Mouse (Mus musculus) intestine, embryonic 15.5 days (tissue): ENCODE measurements around the gene Il10. TPM values are rescaled to one million over a fixed set of nuclear protein-coding genes. Genes with fewer than 3 reads are reported as not detected.

Experiments used
- ATAC-seq: fragments of 200-750 bp; cut with Nextera tagmentation; 2 replicates; pipeline ENCODE4 v1.8.0; 2017; ENCODE audit warnings: moderate TSS enrichment, moderate library complexity
- H3K27ac ChIP-seq: fragments of 300-500 bp; sonication (generic); 2 replicates; pipeline ENCODE4 v1.5.1; 2015; ENCODE audit warnings: mild to moderate bottlenecking, inconsistent platforms
- H3K27me3 ChIP-seq: fragments of 300-500 bp; sonication (generic); replicated peaks from 2 replicates; pipeline ENCODE4 v1.6.1; 2015; ENCODE audit warnings: inconsistent platforms
- H3K36me3 ChIP-seq: fragments of 300-500 bp; sonication (generic); 2 replicates; pipeline ENCODE4 v1.6.1; 2015; ENCODE audit warnings: inconsistent platforms
- H3K4me1 ChIP-seq: fragments of 300-500 bp; sonication (generic); replicated peaks from 2 replicates; pipeline ENCODE4 v1.6.1; 2015; ENCODE audit warnings: inconsistent platforms
- H3K4me2 ChIP-seq: fragments of 300-500 bp; sonication (generic); replicated peaks from 2 replicates; pipeline ENCODE4 v1.6.1; 2015; ENCODE audit warnings: mild to moderate bottlenecking, inconsistent platforms
- H3K4me3 ChIP-seq: fragments of 300-500 bp; sonication (generic); replicated peaks from 2 replicates; pipeline ENCODE4 v1.5.1; 2015; ENCODE audit warnings: inconsistent platforms
- H3K9ac ChIP-seq: fragments of 300-500 bp; sonication (generic); 2 replicates; pipeline ENCODE4 v1.6.1; 2015; ENCODE audit warnings: inconsistent platforms
- H3K9me3 ChIP-seq: fragments of 300-500 bp; sonication (generic); 2 replicates; pipeline ENCODE4 v1.6.1; 2016; ENCODE audit warnings: inconsistent platforms
- WGBS: fragments of 180-500 bp; shearing (Covaris S2); methylation state at CpG from one replicate; pipeline ENCODE4 v1.1.7; 2015; 5-methylcytosine and 5-hydroxymethylcytosine counted together
- polyA plus RNA-seq: library from polyadenylated mRNA; unstranded; fragments of >200 nt; fragmentation: Nextera tagmentation; extraction: Ambion mirVana; gene quantifications from 2 replicates; pipeline ENCODE4 v1.2.1, GENCODE M21; 2015

Gene Il10
- not detected in 2 replicates for polyA plus RNA-seq

DNA sequence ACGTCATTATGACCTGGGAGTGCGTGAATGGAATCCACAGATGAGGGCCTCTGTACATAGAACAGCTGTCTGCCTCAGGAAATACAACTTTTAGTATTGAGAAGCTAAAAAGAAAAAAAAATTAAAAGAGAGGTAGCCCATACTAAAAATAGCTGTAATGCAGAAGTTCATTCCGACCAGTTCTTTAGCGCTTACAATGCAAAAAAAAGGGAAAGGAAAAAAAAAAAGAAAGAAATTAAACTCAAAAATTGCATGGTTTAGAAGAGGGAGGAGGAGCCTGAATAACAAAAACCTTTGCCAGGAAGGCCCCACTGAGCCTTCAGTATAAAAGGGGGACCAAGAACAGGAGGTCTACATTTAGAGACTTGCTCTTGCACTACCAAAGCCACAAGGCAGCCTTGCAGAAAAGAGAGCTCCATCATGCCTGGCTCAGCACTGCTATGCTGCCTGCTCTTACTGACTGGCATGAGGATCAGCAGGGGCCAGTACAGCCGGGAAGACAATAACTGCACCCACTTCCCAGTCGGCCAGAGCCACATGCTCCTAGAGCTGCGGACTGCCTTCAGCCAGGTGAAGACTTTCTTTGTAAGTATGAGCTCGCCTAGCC, at the start of gene Il10:
Gene Il10 (plus strand): TSS at position 354 of the 607 bp plus-strand sequence.
- ATAC-seq: no peak
- Histone ChIP-seq H3K9me3 (no peaks in the 10 kb centered on the region), H3K27me3 (no peaks in the 10 kb centered on the region), H3K4me1 (no peaks in the 10 kb centered on the region), H3K9ac (no peak within 1 kb of the TSS), H3K4me3 (no peak within 1 kb of the TSS), H3K36me3 (no peaks in the 10 kb centered on the region), H3K27ac (no peak within 1 kb of the TSS), H3K4me2 (no peak within 1 kb of the TSS)
- whole genome bisulfite sequencing: 72% methylated on average over 8 of the region's 8 CpGs

DNA sequence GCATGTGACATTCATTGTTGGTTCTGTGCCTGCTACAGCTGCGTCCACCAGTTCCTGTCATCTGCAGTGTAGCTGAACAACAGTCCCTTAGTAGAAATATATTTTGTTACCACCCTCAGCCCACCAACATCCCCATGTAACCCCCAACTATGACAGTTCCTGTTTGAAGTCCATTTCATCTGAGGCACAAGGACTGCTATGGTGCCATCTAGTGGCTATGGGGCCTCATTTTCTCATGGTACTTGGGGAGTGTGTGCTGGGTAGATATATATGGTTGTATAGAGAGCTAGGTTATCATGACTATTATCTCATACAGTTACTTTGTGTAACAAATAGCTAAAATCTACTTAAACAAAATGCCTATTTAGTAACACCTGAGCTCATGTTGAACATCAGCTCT, 40.2 kb upstream of the Il10 start:
- no peaks in the 10 kb centered on the region for H3K4me1 ChIP-seq
- H3K27ac ChIP-seq: no peak overlapping the region
- H3K27me3 ChIP-seq: no peaks in the 10 kb centered on the region
- no peak overlapping the region for H3K4me2 ChIP-seq
- no peaks in the 10 kb centered on the region for H3K36me3 ChIP-seq
- no peak overlapping the region for H3K9ac ChIP-seq
- ATAC-seq: peak; percentile 51; the same call in 1 of the 2 replicates
- H3K9me3 ChIP-seq: no peaks in the 10 kb centered on the region
- no peak overlapping the region for H3K4me3 ChIP-seq
- WGBS: 56% methylated on average over 1 of the region's 1 CpGs

DNA sequence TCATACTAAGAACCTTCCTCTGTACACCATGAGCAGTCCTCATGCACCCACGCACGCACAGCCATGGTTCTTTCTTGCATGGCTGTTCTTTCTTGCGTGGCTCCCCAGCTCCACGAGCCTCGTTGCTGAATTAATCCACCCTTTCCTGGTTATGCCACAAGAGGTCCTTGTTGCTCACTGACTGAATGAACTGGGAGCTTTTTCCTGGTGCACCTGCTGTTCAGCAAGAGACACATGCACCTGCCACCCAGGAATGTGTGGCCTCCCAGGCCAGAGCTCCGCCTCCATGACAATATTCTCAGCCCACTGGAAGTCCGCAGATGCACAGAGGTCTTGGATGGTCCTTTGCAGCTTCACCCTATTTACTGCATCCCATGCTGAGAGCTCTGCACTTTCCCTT, 35.2 kb upstream of the Il10 start:
- 54% methylated on average over 7 of the region's 7 CpGs for WGBS
- peak; percentile 63 for ATAC-seq
- Histone ChIP-seq H3K9ac (no peak overlapping the region), H3K9me3 (no peaks in the 10 kb centered on the region), H3K27ac (no peak overlapping the region), H3K4me2 (no peak overlapping the region), H3K36me3 (no peaks in the 10 kb centered on the region), H3K4me1 (no peaks in the 10 kb centered on the region), H3K4me3 (no peak overlapping the region), H3K27me3 (no peaks in the 10 kb centered on the region)

DNA sequence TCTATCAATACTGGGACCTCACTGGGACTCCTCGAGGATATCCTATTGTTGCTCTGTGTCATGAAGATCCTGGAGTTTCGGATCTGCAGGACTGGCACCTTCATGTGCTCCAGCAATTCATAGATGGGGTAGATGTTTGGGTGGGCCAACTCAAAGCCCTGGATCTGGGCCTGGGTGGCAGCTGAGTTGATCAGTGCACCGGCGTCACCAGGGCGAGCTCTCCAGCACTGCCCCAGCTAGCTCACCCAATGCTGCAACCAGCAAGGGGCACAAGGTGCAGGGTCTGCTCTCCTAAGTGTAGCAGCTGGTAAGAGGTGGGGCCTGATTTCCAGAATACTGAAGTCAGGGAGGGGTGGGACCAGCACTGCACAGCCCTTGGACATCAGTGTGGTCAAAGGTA, 32.6 kb upstream of the Il10 start:
- H3K4me1 ChIP-seq: no peaks in the 10 kb centered on the region
- 89% methylated on average over 5 of the region's 5 CpGs for WGBS
- no peak overlapping the region for H3K9ac ChIP-seq
- no peak overlapping the region for H3K4me2 ChIP-seq
- ATAC-seq: no peak
- no peak overlapping the region for H3K4me3 ChIP-seq
- no peaks in the 10 kb centered on the region for H3K9me3 ChIP-seq
- H3K27me3 ChIP-seq: no peaks in the 10 kb centered on the region
- H3K36me3 ChIP-seq: no peaks in the 10 kb centered on the region
- H3K27ac ChIP-seq: no peak overlapping the region

DNA sequence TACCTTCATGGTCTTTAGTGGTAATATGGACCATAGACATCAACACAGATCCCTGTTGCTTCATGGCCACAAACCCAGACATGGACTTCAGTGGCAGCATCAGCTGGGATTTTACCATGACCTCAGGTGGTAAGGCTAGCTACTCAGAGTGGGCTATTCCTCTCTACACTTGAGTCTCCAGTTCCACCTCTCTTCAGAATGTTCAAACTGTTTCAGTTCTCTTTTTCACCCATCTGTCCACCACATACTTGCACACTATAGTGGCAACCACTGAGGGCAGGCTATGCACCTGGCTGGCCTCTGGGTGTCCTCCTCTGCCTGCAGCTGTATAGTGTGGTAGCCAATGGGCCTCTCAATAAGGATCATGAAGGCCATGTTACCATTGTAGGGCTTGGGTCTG, 32.2 kb upstream of the Il10 start:
- Histone ChIP-seq H3K9ac (no peak overlapping the region), H3K27me3 (no peaks in the 10 kb centered on the region), H3K36me3 (no peaks in the 10 kb centered on the region), H3K4me2 (no peak overlapping the region), H3K4me3 (no peak overlapping the region), H3K9me3 (no peaks in the 10 kb centered on the region), H3K4me1 (no peaks in the 10 kb centered on the region), H3K27ac (no peak overlapping the region)
- no peak for ATAC-seq

DNA sequence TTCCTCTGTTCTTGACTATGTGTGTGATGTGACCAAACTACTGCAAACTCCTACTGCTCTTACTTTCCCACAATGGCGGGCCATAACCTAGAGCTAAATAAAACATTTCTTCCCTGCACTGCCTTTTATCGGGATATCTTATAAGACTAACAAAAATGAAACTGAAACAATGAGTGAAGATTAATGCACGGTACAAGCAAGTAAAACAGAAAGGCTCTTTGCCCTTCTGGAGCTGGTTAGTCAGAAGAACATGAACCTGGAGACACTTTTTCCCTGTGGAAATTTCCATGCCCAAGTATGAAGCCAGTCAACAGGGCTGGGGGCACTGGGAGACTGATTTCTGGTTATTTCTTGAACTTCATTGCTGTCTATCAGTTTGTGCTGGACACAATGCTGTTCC, 30.3 kb upstream of the Il10 start:
- Histone ChIP-seq H3K36me3 (no peaks in the 10 kb centered on the region), H3K4me2 (no peak overlapping the region), H3K27me3 (no peaks in the 10 kb centered on the region), H3K9ac (no peak overlapping the region), H3K27ac (no peak overlapping the region), H3K9me3 (no peaks in the 10 kb centered on the region), H3K4me1 (no peaks in the 10 kb centered on the region), H3K4me3 (no peak overlapping the region)
- ATAC-seq: no peak
- 73% methylated on average over 3 of the region's 3 CpGs for WGBS

GRCm38 (mm10) chr1:130990448-130990847, 29.2 kb upstream of the Il10 start:
- no peaks in the 10 kb centered on the region for H3K9me3 ChIP-seq
- no peak overlapping the region for H3K4me3 ChIP-seq
- 93% methylated on average over 1 of the region's 1 CpGs for WGBS
- no peak overlapping the region for H3K27ac ChIP-seq
- no peaks in the 10 kb centered on the region for H3K36me3 ChIP-seq
- no peak overlapping the region for H3K9ac ChIP-seq
- ATAC-seq: no peak
- no peaks in the 10 kb centered on the region for H3K27me3 ChIP-seq
- H3K4me2 ChIP-seq: no peak overlapping the region
- H3K4me1 ChIP-seq: no peaks in the 10 kb centered on the region

DNA sequence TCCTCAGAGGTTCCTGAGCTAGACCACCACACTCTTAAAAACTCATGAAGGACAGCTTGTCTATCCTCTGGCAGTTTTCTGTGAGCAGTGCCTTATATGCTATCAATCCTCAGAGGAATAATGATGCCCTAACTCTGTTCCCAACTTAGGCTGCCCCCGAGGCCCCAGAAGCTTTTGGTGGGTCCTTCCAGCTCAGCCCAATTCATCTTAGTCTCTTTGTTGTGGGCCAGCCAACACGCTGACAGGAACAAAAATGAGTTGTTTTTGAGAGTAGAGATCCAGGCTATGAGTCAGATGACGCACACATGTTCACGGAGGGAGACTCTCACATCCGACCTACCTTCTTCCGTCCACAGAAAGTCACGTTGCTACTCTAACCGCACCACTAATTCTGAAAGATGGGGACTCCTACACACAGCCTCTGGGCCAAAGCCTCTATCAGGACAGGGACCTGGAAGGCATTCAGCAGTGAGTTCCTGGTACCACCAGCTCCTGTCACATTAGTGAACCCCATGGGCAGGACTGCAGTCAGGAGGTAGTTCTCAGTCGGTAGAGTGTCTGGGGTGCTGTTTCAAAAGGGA, 26.0 kb upstream of the Il10 start:
- H3K9me3 ChIP-seq: no peaks in the 10 kb centered on the region
- H3K36me3 ChIP-seq: no peaks in the 10 kb centered on the region
- ATAC-seq: no peak
- no peaks in the 10 kb centered on the region for H3K27me3 ChIP-seq
- H3K4me2 ChIP-seq: no peak overlapping the region
- no peak overlapping the region for H3K9ac ChIP-seq
- H3K4me1 ChIP-seq: no peaks in the 10 kb centered on the region
- H3K27ac ChIP-seq: no peak overlapping the region
- 80% methylated on average over 9 of the region's 9 CpGs for WGBS
- H3K4me3 ChIP-seq: no peak overlapping the region

DNA sequence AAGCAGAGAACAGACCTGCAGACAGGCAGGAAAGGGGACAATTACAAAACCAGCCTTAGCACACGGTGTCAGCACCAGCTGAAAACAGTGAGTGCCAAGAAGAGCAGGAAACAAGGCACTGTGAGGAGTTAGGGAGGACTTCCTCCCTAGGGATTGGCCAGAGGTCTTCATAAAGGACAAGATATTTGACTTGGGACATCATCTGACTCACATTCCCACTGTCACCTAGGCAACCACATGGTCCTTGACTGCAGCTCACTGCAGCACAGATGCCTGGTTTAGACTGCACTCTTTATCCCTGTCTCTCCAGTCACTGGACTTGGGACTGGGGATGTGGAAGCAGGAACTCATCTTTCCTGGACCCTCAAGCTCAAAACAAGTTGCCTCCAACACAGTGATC, 24.1 kb upstream of the Il10 start:
- ATAC-seq: no peak
- WGBS: 29% methylated on average over 1 of the region's 1 CpGs
- Histone ChIP-seq H3K27me3 (no peaks in the 10 kb centered on the region), H3K4me1 (no peaks in the 10 kb centered on the region), H3K36me3 (no peaks in the 10 kb centered on the region), H3K9me3 (no peaks in the 10 kb centered on the region), H3K9ac (no peak overlapping the region), H3K4me3 (no peak overlapping the region), H3K4me2 (no peak overlapping the region), H3K27ac (no peak overlapping the region)

DNA sequence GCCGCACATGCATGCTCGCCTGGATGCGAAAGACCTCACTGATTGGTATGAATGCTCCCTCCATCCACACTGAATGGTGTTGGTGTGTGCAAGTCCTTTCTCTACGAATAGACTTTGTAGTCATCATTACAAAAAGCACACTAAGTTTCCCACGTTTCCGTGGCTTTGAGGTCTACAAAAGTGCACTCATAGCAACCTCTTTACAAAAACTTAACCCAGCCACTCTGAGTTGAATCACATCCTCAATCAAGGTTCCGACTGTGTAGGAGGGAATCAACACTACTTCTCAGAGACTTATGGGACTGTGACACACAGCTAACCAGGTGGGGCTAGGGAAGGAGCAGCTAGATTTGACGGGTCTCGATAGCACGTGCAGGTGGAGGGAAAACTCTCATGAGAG, 23.3 kb upstream of the Il10 start:
- Histone ChIP-seq H3K4me2 (no peak overlapping the region), H3K27ac (no peak overlapping the region), H3K9me3 (no peaks in the 10 kb centered on the region), H3K4me3 (no peak overlapping the region), H3K9ac (no peak overlapping the region), H3K36me3 (no peaks in the 10 kb centered on the region), H3K27me3 (no peaks in the 10 kb centered on the region), H3K4me1 (no peaks in the 10 kb centered on the region)
- WGBS: 91% methylated on average over 10 of the region's 10 CpGs
- no peak for ATAC-seq

GRCm38 (mm10) chr1:130997441-130997840, 22.2 kb upstream of the Il10 start:
- H3K9ac ChIP-seq: no peak overlapping the region
- no peak overlapping the region for H3K4me2 ChIP-seq
- no peaks in the 10 kb centered on the region for H3K9me3 ChIP-seq
- no peak for ATAC-seq
- H3K4me1 ChIP-seq: no peaks in the 10 kb centered on the region
- no peak overlapping the region for H3K4me3 ChIP-seq
- no peak overlapping the region for H3K27ac ChIP-seq
- WGBS: 90% methylated on average over 4 of the region's 4 CpGs
- no peaks in the 10 kb centered on the region for H3K36me3 ChIP-seq
- H3K27me3 ChIP-seq: no peaks in the 10 kb centered on the region

- Histone ChIP-seq H3K4me2 (no peak overlapping the region), H3K9ac (no peak overlapping the region), H3K4me1 (no peaks in the 10 kb centered on the region), H3K36me3 (no peaks in the 10 kb centered on the region), H3K9me3 (no peaks in the 10 kb centered on the region), H3K4me3 (no peak overlapping the region), H3K27ac (no peak overlapping the region), H3K27me3 (no peaks in the 10 kb centered on the region)
- 92% methylated on average over 10 of the region's 10 CpGs for WGBS
- no peak for ATAC-seq
Observed at GRCm38 (mm10) chr1:130998321-130998720, 21.3 kb upstream of the Il10 start.

DNA sequence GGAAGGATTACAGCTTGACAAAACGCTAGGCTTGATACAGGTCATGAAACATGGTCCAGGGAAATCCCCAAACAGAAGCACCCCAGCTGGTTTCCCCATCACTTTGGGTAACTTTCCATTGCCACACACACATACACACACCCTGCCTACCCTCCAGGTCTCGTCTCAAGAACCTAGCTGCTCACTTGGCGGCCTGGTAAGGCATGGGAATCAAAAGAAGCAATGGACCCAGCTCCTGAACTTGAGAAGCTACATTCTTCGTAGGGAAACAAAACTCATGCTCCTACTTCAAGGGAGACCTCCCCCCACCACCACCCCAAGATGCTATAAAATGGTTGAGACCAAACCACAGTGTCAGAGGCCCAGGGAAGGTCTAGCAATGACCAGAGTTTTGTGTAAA, 19.9 kb upstream of the Il10 start:
- H3K4me2 ChIP-seq: no peak overlapping the region
- H3K27me3 ChIP-seq: no peaks in the 10 kb centered on the region
- no peaks in the 10 kb centered on the region for H3K9me3 ChIP-seq
- WGBS: 83% methylated on average over 4 of the region's 4 CpGs
- no peak for ATAC-seq
- H3K27ac ChIP-seq: no peak overlapping the region
- no peak overlapping the region for H3K4me3 ChIP-seq
- H3K4me1 ChIP-seq: no peaks in the 10 kb centered on the region
- H3K36me3 ChIP-seq: no peaks in the 10 kb centered on the region
- H3K9ac ChIP-seq: no peak overlapping the region
